Mouse (Mus musculus) spleen, postnatal 36 days (tissue): ENCODE data around the gene Pusl1.

Experiments
- DNase-seq, 2 experiments: peaks; one replicate each; pipeline ENCODE4 v3.0.0; 2022; ENCODE audit warnings: low spot score in 2 of 2, mixed read lengths in 1 of 2

Pusl1 gene

GRCm38 (mm10) chr4:155891551-155892001 lies at the start of gene Pusl1, which contains the start of gene Acap3:
TSS of gene Pusl1 (minus strand) at chr4:155891781.
TSS of gene Acap3 (plus strand) at chr4:155891822.
- peak; percentile 94 to 96 for DNase-seq

GRCm38 (mm10) chr4:155932031-155932430 lies 40.5 kb upstream of the Pusl1 start:
- no peak for DNase-seq

GRCm38 (mm10) chr4:155908751-155909150 lies 17.2 kb upstream of the Pusl1 start:
- DNase-seq, result no peak

- DNase-seq, result peak; percentile 0
Observed at GRCm38 (mm10) chr4:155908281-155908680, 16.7 kb upstream of the Pusl1 start.

- DNase-seq, result no peak
Observed at GRCm38 (mm10) chr4:155907003-155907402, 15.4 kb upstream of the Pusl1 start.

GRCm38 (mm10) chr4:155906125-155906524 lies 14.5 kb upstream of the Pusl1 start:
- DNase-seq, result peak in 1 of 2 experiments; percentile 0

- DNase-seq, result peak in 1 of 2 experiments; percentile 0
Observed at GRCm38 (mm10) chr4:155905634-155906033, 14.1 kb upstream of the Pusl1 start.

GRCm38 (mm10) chr4:155904318-155905102 lies 12.9 kb upstream of the Pusl1 start:
- DNase-seq, result peak; percentile 1 to 7

- DNase-seq, result peak in 1 of 2 experiments; percentile 0
Observed at GRCm38 (mm10) chr4:155903246-155903645, 11.7 kb upstream of the Pusl1 start.

GRCm38 (mm10) chr4:155901205-155901604 lies 9.6 kb upstream of the Pusl1 start:
- peak; percentile 1 for DNase-seq

GRCm38 (mm10) chr4:155899355-155899754 lies 7.8 kb upstream of the Pusl1 start:
- peak in 1 of 2 experiments; percentile 1 for DNase-seq

- peak in 1 of 2 experiments; percentile 0 for DNase-seq
Observed at GRCm38 (mm10) chr4:155898318-155898717, 6.7 kb upstream of the Pusl1 start.

GRCm38 (mm10) chr4:155896461-155896860 lies 4.9 kb upstream of the Pusl1 start:
- DNase-seq, result peak in 1 of 2 experiments; percentile 0

- peak; percentile 44 to 50 for DNase-seq
Observed at GRCm38 (mm10) chr4:155895826-155896225, 4.2 kb upstream of the Pusl1 start.

- peak in 1 of 2 experiments; percentile 1 for DNase-seq
Observed at GRCm38 (mm10) chr4:155895216-155895615, 3.6 kb upstream of the Pusl1 start.

- peak; percentile 68 to 77 for DNase-seq
Observed at GRCm38 (mm10) chr4:155894311-155894881, 2.8 kb upstream of the Pusl1 start.

GRCm38 (mm10) chr4:155893212-155893690 lies 1.7 kb upstream of the Pusl1 start:
- DNase-seq, result no peak

- peak; percentile 46 to 53 for DNase-seq
Observed at GRCm38 (mm10) chr4:155892438-155893211, 1.0 kb upstream of the Pusl1 start.

- DNase-seq, result peak; percentile 80 to 81
Observed at GRCm38 (mm10) chr4:155892017-155892416, 436 bp upstream of the Pusl1 start.

- DNase-seq, result no peak
Observed at GRCm38 (mm10) chr4:155891011-155891471, 540 bp downstream of the Pusl1 start.

GRCm38 (mm10) chr4:155889316-155889715 lies 2.3 kb downstream of the Pusl1 start:
- no peak for DNase-seq

- no peak for DNase-seq
Observed at GRCm38 (mm10) chr4:155888181-155888580, 3.4 kb downstream of the Pusl1 start.
